Mouse (Mus musculus): ENCODE results near the gene Phldb3. TPM values are rescaled to one million over a fixed set of nuclear protein-coding genes. Genes with fewer than 3 reads are reported as not detected.
"Not testable (repeated sequence)": the region's sequence is repeated elsewhere in the genome, so short reads cannot be mapped to it uniquely, and the experiment has no call there.

Phldb3 gene
- polyA plus RNA-seq, 1 experiment from 2014 or later, result not detected

GRCm38 (mm10) chr7:24599211-24600067, 11.1 kb upstream of the Phldb3 start:
- ATAC-seq (ENCODE audit: low FRiP score, low read depth), result no peak
- H3K4me1 ChIP-seq, result peaks cover 5% of the 10 kb centered on the region; the same call in 1 of the 2 replicates
- H3K9me3 ChIP-seq, result no peaks in the 10 kb centered on the region
- no peak overlapping the region for H3K4me2 ChIP-seq (replicated peaks)
- no peak overlapping the region for H3K27ac ChIP-seq
- H3K36me3 ChIP-seq, result no peaks in the 10 kb centered on the region
- no peak overlapping the region for H3K9ac ChIP-seq
- peaks cover 12% of the 10 kb centered on the region for H3K27me3 ChIP-seq (replicated peaks)
- WGBS, result 80% methylated on average over 15 of the region's 15 CpGs
- no peak overlapping the region for H3K4me3 ChIP-seq

- Histone ChIP-seq H3K4me3 (no peak overlapping the region), H3K4me1 (no peaks in the 10 kb centered on the region), H3K9me3 (no peaks in the 10 kb centered on the region), H3K4me2 (replicated peaks) (peak overlapping the region; percentile 45), H3K27ac (no peak overlapping the region), H3K27me3 (replicated peaks) (no peaks in the 10 kb centered on the region), H3K36me3 (no peaks in the 10 kb centered on the region), H3K9ac (no peak overlapping the region)
- 6% methylated on average over 13 of the region's 13 CpGs for WGBS
- ATAC-seq (ENCODE audit: low FRiP score, low read depth), result peak; percentile 86
Measured at GRCm38 (mm10) chr7:24600941-24601597, 9.5 kb upstream of the Phldb3 start.

DNA sequence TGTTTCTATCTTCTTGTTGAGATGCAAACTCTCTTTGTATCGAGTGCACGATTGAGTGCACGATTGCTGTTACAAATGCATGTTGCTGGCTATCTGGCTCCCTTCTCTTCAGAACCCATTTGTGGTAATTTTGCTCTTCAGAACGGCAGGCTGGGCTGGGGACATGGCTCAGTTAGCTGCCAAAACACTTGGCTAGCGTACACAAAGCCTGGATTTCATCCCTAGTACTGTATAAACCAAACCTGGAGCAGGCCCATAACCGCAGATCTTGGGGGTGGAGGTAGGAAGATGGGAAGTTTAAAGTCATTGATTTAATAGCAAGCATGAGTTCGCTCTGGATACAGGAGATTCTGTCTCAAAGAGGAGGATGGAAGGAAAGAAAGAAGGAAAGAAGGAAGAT, 5.0 kb upstream of the Phldb3 start:
- H3K27me3 ChIP-seq (replicated peaks), result peaks cover 21% of the 10 kb centered on the region
- H3K27ac ChIP-seq, result no peak overlapping the region
- H3K4me3 ChIP-seq, result no peak overlapping the region
- ATAC-seq (ENCODE audit: low FRiP score, low read depth), result no peak
- no peaks in the 10 kb centered on the region for H3K36me3 ChIP-seq
- H3K4me1 ChIP-seq, result peaks cover 4% of the 10 kb centered on the region
- WGBS, result 87% methylated on average over 7 of the region's 7 CpGs
- no peaks in the 10 kb centered on the region for H3K9me3 ChIP-seq
- no peak overlapping the region for H3K9ac ChIP-seq
- no peak overlapping the region for H3K4me2 ChIP-seq (replicated peaks)

- H3K4me3 ChIP-seq, result no peak overlapping the region
- H3K27me3 ChIP-seq (replicated peaks), result peaks cover 26% of the 10 kb centered on the region
- peaks cover 9% of the 10 kb centered on the region for H3K4me1 ChIP-seq
- H3K9ac ChIP-seq, result no peak overlapping the region
- 83% methylated on average over 7 of the region's 7 CpGs for WGBS
- ATAC-seq (ENCODE audit: low FRiP score, low read depth), result no peak
- H3K4me2 ChIP-seq (replicated peaks), result no peak overlapping the region
- no peak overlapping the region for H3K27ac ChIP-seq
- no peaks in the 10 kb centered on the region for H3K9me3 ChIP-seq
- H3K36me3 ChIP-seq, result no peaks in the 10 kb centered on the region
Measured at GRCm38 (mm10) chr7:24606046-24606445, 4.5 kb upstream of the Phldb3 start.

DNA sequence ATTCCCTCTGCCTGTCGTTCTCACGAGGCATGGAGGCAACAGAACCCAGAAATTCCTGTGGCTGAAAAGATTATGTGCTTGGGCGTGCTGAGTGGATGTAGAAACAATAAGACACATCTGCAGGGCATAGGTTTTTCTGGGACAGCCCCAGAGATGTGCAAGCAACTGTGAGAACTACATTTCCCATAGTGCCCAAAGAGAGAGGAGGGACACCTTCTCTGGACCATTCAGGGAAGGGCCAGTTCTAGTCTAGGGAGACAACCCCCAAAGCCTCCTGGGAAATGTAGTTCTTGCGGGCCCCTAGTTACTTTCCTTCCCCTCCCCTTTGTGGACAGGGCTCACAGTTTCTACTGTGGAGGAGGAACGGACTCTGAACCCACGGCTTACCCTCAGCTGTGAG, 2.5 kb upstream of the Phldb3 start:
- no peak overlapping the region for H3K9ac ChIP-seq
- H3K4me2 ChIP-seq (replicated peaks), result no peak overlapping the region
- peak; percentile 69 for ATAC-seq (ENCODE audit: low FRiP score, low read depth)
- H3K4me1 ChIP-seq, result peaks cover 21% of the 10 kb centered on the region
- H3K27me3 ChIP-seq (replicated peaks), result peaks cover 44% of the 10 kb centered on the region
- H3K27ac ChIP-seq, result no peak overlapping the region
- WGBS, result 50% methylated on average over 6 of the region's 6 CpGs
- H3K36me3 ChIP-seq, result no peaks in the 10 kb centered on the region
- H3K4me3 ChIP-seq, result no peak overlapping the region
- no peaks in the 10 kb centered on the region for H3K9me3 ChIP-seq

- Histone ChIP-seq H3K4me2 (replicated peaks) (no peak overlapping the region), H3K9ac (no peak overlapping the region), H3K27me3 (replicated peaks) (peaks cover 49% of the 10 kb centered on the region), H3K9me3 (no peaks in the 10 kb centered on the region), H3K4me3 (no peak overlapping the region), H3K36me3 (no peaks in the 10 kb centered on the region), H3K4me1 (peaks cover 21% of the 10 kb centered on the region), H3K27ac (no peak overlapping the region)
- ATAC-seq (ENCODE audit: low FRiP score, low read depth), result no peak
- 80% methylated on average over 8 of the region's 8 CpGs for WGBS
Measured at GRCm38 (mm10) chr7:24608561-24608960, 2.0 kb upstream of the Phldb3 start.

GRCm38 (mm10) chr7:24610879-24611494, 424 bp downstream of the Phldb3 start:
- ATAC-seq (ENCODE audit: low FRiP score, low read depth), result peak; percentile 48
- 1% methylated on average over 36 of the region's 36 CpGs for WGBS

DNA sequence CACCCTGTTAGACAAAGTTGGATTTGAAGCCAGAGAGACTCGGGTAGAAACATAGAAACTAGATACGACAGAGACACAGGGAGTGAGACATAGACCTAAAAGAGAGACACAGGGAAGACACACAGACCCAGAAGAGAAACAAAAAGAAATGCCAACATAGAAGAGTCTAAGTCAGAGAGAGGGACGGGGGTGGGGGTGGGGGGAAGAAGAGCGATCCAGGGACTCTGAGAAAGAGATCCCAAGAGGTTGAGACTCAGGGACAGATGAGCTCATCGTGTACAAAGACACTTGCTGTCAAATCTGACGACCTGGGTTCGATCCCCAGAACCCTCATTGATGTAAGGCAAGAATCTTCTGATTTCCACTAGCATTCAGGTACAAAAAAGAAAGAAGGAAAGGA, 1.1 kb downstream of the Phldb3 start:
- Histone ChIP-seq H3K9ac (no peak overlapping the region), H3K27me3 (replicated peaks) (peaks cover 54% of the 10 kb centered on the region)

More at GRCm38 (mm10) chr7:24610879-24611494, 424 bp downstream of the Phldb3 start:
- H3K4me1 ChIP-seq, result peaks cover 21% of the 10 kb centered on the region
- peaks cover 54% of the 10 kb centered on the region for H3K27me3 ChIP-seq (replicated peaks)
- H3K27ac ChIP-seq, result no peak overlapping the region
- H3K9ac ChIP-seq, result no peak overlapping the region
- peak overlapping the region; percentile 57 for H3K4me2 ChIP-seq (replicated peaks)
- H3K36me3 ChIP-seq, result no peaks in the 10 kb centered on the region
- H3K9me3 ChIP-seq, result no peaks in the 10 kb centered on the region
- peak overlapping the region; percentile 33 for H3K4me3 ChIP-seq

DNA sequence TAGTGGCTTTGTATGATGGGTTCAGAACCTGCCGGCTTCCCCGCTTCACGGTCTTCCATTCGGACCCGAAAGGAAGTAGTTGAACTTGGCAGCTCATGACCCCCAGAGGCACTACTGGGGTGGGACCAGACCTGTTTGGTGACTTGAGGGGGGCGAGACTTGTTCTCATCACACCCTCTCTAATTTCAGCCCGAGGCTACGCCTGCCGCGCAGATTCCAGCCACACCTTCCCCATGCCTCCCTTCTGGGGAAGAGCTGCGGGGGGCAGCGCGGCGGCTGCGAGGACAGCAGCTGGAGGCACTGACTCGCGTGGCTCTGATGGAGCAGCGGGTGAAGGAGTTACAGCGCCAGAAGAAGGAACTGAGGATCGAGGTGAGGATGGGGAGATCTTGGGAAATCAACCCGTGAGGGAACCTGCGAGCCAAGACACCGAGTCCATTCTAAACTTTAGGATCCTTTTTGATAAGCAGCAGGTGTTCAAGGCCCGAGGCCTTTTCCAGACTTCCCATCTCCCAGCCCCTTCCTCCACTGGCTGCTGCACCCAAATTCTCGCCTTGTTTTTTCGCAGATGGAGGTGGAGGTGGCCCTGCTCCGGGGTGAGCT, 1.8 kb downstream of the Phldb3 start:
- Histone ChIP-seq H3K27ac (no peak overlapping the region), H3K9ac (no peak overlapping the region), H3K4me1 (peaks cover 21% of the 10 kb centered on the region), H3K27me3 (replicated peaks) (peaks cover 54% of the 10 kb centered on the region), H3K36me3 (no peaks in the 10 kb centered on the region), H3K9me3 (no peaks in the 10 kb centered on the region), H3K4me2 (replicated peaks) (peak overlapping the region; percentile 34), H3K4me3 (no peak overlapping the region)
- WGBS, result 3% methylated on average over 27 of the region's 27 CpGs
- no peak for ATAC-seq (ENCODE audit: low FRiP score, low read depth)

More for the DNA sequence above, 1.1 kb downstream of the Phldb3 start:
- no peak for ATAC-seq (ENCODE audit: low FRiP score, low read depth)
- WGBS, result 17% methylated on average over 7 of the region's 7 CpGs
- H3K27ac ChIP-seq, result no peak overlapping the region
- H3K9me3 ChIP-seq, result no peaks in the 10 kb centered on the region
- H3K4me3 ChIP-seq, result peak overlapping the region; percentile 33; the same call in 1 of the 2 replicates
- peak overlapping the region; percentile 57; the same call in 1 of the 2 replicates for H3K4me2 ChIP-seq (replicated peaks)
- H3K4me1 ChIP-seq, result peaks cover 21% of the 10 kb centered on the region
- no peaks in the 10 kb centered on the region for H3K36me3 ChIP-seq

DNA sequence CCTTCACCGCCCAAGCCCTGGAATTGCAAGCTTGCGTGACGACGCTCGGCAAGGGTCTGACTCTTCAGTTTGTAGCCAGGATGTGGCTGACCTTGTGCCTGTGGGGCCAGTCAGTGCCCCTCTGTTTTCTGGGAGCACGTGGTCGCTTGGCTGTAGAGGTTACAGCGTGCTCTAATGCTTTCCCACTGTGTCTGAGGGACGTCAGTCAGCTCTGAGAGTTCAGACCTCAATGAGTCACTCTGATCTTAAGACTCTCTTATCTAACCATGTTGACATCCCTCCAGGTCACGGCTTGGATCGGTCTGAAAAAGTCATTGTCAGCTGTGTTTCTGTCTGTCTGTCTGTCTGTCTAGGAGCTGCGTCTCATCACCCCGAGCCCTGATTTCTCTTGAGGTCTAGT, 4.3 kb downstream of the Phldb3 start:
- no peak for ATAC-seq (ENCODE audit: low FRiP score, low read depth)
- Histone ChIP-seq H3K4me2 (replicated peaks) (no peak overlapping the region), H3K27me3 (replicated peaks) (peaks cover 46% of the 10 kb centered on the region), H3K9ac (no peak overlapping the region), H3K9me3 (no peaks in the 10 kb centered on the region), H3K36me3 (no peaks in the 10 kb centered on the region), H3K27ac (no peak overlapping the region), H3K4me1 (peaks cover 21% of the 10 kb centered on the region), H3K4me3 (no peak overlapping the region)
- 76% methylated on average over 13 of the region's 13 CpGs for WGBS

DNA sequence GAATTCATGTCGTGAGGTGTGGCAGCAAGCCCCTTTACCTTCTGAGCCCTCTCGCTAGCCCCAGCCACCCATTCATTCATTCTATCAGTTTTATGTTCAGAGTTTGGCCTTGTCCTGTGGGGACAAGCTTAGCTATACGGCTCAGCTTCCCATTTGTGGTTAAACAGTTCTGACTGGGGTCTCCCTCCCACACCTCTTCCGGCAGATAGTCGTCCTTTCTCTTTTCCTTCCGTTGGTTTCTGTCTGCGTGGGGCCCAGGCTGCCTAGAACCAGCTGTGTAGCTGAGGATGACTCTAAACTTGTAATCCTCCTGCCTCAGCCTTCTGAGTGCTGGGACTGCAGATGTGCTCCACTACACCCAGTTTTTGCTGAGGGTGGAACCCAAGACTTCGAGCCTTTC, 7.2 kb downstream of the Phldb3 start:
- no peak for ATAC-seq (ENCODE audit: low FRiP score, low read depth)
- Histone ChIP-seq H3K9me3 (no peaks in the 10 kb centered on the region), H3K9ac (no peak overlapping the region), H3K27me3 (replicated peaks) (peaks cover 21% of the 10 kb centered on the region), H3K4me1 (peaks cover under 1% of the 10 kb centered on the region; the same call in 1 of the 2 replicates), H3K36me3 (no peaks in the 10 kb centered on the region), H3K27ac (no peak overlapping the region), H3K4me2 (replicated peaks) (no peak overlapping the region), H3K4me3 (no peak overlapping the region)
- 84% methylated on average over 8 of the region's 8 CpGs for WGBS

- H3K4me2 ChIP-seq (replicated peaks); H3K27ac ChIP-seq; H3K36me3 ChIP-seq; H3K9me3 ChIP-seq; ATAC-seq (ENCODE audit: low FRiP score, low read depth); H3K9ac ChIP-seq; H3K4me1 ChIP-seq; H3K4me3 ChIP-seq: not testable (repeated sequence)
- H3K27me3 ChIP-seq (replicated peaks), result peaks cover 15% of the 10 kb centered on the region
- WGBS, result 89% methylated on average over 8 of the region's 8 CpGs
Measured at GRCm38 (mm10) chr7:24618374-24618773, 7.8 kb downstream of the Phldb3 start.

Data from neural tube, embryonic 12.5 days (tissue).